Mouse (Mus musculus) adrenal gland, postnatal 36 days (tissue): ENCODE data around the gene Gid8. TPM values are rescaled to one million over a fixed set of nuclear protein-coding genes. Genes with fewer than 3 reads are reported as not detected.
"Not testable (repeated sequence)": the region's sequence is repeated elsewhere in the genome, so short reads cannot be mapped to it uniquely, and the experiment has no call there.

ENCODE experiments used
- DNase-seq, 2 experiments: peaks; one replicate each; pipeline ENCODE4 v3.0.0; 2021; ENCODE audit warnings: mixed read lengths in 1 of 2
- total RNA-seq, 2 experiments: library from RNA; stranded (reverse); gene quantifications; 2 replicates each; pipeline ENCODE4 v1.2.3; 2021

The Gid8 gene
- total RNA-seq, 2 experiments from 2014 or later, result 58.9 to 63.1 TPM

DNA sequence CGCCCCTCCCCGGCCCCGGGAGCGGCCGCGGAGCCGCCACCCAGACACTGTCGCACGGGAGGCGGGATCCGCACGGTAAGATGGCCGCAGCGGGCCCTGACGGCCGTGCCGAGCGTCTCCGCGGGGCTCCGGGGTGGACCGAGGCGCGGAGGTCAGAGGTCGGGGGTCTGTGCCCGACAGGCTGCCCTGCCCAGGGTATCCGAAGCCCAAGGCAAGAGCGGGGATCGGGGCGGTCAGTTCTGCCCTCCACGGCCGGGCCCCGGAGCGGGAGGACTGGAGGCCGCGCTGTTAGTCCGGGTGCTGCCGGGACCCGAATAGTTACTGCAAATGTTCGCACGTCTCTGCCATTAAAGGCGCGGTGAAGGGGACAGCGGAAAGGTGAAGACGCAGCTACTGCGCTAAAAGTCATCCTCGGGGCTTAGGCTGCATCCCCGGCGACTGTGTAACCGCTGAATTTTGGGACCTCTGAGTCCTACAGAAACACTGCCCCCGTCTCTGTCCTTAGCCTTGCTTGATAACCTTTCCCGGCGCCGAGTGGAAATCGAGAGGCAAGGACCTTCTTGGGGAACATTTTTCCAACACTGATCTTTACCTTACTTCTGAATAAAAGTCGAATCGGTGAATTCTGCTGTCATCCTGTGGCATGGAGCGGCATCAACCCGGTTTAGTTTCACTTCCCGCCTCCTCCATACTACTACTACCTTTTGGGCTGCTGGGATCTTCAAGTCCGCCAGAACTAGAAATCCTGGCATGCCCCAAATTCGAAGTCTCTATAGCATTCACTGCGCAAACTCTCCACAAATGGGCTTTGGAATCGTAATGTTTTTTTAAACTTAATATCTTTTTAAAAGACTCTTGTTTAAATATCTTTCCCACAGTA, 599 bp downstream of the Gid8 start:
- no peak for DNase-seq

DNA sequence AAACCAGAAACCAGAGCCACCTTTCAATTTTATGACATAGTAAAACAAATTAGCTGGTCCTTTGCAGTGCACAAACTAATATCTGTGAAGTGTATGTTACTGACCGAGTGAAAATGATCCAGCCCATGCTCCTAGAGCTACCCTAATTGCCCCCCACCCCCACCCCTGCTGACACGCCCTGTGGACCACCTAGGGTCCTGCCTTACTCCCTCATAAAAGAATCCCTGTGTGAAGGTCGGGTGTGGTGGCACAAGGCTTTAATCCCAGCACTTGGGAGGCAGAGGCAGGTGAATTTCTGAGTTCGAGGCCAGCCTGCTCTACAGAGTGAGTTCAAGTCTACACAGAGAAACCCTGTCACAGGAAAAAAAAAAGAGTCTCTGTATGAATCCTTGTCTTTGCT, 1.6 kb downstream of the Gid8 start:
- no peak for DNase-seq

DNA sequence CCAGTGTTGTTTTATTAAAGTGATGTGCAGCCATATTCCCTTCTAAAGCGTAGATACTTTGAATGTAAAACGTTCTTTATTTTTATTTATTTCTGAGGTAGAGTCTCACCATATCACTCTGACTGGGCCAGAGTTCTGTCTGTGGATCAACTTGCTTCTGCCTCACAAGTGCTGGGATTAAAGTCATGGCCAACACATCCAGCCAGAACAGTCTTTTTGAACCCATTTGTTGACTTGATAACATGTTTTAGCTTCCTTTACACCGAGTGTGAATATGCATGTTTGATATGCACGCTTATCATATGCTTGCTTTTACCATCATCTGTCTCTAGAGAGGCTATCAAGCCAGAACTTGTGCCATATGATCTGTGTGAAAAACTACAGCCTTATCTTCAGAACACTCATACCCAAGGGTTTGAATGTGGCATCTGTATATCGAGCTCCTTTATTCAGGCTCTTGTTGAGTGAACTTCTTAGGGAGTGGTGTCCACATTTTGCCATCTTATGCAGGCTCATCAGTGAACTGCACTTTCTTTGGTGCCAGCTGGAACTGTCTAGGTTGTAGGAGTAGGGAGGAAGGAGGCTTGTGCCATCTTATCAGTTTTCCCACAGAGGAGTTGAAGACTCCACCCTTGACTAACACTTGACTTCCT, 2.2 kb downstream of the Gid8 start:
- DNase-seq, result no peak

DNA sequence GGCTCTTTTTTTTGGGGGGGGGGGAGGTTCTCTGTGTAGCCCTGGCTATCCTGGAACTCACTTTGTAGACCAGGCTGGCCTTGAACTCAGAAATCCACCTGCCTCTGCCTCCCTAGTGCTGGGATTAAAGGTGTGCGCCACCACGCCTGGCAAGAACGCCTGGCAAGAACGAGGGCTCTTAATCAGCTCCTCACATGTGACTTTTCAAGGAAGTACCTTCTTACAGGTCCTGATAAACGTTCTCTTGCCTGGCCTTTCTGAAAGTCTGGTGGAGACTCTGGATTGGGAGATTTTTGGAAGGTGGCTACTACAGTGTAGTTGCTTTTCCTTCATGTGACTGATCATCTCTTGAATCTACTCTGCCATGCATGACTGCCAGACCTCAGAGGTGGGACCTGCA, 12.8 kb downstream of the Gid8 start:
- not testable (repeated sequence) for DNase-seq

DNA sequence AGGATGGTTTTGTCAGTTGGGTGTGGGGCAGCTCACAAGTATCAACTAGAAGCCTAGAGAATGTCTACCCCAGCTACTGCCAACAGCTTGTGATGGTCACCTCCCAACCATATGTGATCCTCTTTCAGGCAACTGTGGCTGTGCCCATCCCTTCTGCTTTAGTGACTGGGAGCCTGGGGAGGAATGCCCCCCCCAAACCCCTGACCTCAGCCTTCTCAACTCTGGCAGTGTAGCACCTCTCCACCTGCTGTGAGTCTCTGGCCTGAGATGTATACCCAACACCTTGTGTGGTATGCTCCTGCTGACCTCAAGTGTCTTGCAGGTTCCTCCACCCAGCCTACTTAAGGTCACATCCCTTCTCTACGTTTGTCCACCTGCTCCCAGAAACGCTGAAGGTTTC, 13.9 kb downstream of the Gid8 start:
- DNase-seq, result no peak

DNA sequence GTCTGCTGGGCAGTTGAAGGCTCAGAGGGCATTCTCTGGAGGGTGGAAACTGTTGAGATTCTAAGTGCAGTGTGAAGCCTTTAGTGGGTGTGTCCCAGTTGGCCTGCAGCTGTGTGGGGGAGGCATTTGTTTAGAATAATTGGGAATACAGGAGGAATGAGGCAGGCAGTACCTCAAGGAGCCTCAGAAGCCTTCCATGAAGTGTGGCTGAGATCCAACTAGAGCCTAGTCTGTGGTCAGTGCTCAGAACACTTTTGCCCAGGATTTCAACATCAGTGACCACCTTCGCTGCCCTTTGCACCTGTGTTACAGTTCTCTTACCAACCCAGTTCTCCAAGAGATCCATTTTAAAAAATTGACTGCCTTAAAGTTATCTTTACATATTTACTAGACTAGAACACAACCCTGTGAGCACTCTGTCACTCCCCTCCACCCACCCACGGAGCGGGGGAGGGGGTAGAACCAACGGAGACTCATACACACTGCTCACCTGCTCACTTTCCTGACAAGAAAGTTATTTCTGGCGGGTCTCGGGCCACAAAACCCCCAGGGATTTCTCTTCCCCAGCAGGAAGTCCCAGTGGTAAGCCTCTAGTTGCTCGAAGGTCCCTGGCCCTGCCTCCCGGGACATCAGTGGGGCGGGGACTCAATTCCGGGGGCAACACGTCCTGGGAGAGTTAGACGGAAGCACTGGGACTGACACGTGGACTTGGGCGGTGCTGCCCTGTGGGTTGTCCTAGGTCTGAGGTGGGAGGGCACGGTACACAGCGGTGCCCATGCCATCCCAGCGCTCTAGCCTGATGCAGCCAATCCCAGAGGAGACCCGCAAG, 14.9 kb downstream of the Gid8 start, which contains the start of gene Slc17a9:
Slc17a9 (plus strand) TSS at position 679 of the 829 bp plus-strand sequence.
- DNase-seq, result peak; percentile 76 to 82

DNA sequence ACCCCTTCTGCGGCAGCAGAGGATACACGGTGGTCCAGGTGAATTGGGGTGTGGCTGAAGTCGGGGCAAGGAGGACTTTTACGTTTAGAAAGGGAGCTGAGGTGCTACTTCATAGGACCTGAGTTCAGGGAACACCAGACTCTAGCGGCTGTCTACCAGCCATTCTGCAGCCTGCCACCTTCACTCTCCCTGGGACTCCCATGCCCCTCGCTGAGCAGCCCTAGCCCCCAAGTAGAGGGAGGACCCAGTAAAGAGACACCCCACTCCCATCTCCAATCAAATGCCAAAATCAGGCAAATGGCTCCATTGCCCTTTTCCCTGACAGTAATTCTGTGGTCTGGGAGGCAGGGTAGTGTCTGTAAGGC, 15.5 kb downstream of the Gid8 start:
- DNase-seq, result no peak

DNA sequence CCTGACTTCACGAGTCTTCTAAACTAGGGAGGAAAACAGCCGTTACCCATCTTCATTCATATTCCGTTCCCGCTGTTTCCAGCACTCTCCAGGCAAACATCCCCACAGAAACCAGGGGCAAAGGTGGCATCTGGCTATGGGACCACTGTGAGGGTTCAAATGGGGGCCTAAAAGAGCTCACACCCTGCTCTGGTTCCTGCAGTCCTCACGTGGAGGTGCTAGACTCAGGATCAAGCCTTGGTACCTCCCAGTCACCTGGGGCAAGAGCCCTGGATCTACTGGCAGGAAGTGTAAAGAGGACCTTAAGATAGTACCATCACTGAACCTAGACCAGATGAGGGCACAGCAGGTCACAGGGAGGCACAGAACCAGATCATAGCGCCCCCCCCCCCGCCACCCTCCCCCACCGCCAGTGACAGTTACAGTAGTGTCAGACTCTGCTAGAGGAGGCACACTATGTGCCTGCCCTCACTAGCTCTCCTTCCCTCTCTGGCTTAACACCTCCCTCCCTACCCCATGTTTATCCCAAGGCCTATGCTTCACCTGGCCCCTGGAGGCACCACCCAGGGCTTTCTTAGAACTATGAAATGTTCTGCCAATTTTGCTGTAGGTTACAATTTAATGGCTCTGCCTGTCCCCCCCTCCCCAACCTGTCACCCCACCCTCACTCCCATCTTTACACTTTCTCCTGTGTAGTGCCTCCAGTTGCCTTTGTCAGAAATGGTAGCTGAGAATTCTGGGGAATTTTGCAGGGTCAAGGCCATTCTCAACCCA, 16.1 kb downstream of the Gid8 start:
- no peak for DNase-seq

DNA sequence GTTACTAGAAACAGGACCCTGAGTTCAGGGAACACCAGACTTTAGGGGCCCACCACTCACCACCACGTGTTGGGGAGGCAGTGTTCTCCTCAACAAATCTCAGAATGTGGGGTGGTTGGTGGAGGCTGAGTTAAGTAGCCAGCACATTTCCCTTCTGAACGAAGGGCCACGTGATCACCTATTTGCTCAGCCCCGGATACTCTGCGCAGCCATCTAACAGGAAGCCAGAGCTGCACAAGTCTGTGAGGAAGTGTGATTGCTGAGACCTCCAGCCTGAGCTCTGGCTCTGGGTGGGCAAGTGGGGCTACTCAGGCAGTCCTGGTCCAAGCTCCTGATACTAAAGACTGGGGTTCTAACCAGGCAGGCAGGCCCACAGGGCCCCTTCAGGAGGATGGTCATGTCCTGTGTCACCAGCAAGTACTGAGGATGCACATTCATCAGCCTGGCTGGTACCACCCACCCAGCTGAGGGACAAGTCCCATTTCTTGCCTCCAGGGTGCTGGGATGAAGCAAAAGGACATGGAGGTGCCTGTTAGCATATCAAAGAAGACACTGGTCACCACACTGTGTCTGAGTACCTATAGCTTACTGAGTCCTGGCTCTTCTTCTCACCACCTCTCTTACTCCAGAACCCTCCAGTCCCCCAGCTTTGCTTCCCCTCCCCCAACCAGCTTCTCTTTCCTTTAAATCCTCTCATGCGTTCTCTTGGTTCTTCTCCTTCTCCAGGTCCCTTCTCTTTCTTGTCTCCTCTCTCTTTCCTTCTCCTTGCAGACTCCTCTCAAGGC, 16.9 kb downstream of the Gid8 start:
- no peak for DNase-seq

DNA sequence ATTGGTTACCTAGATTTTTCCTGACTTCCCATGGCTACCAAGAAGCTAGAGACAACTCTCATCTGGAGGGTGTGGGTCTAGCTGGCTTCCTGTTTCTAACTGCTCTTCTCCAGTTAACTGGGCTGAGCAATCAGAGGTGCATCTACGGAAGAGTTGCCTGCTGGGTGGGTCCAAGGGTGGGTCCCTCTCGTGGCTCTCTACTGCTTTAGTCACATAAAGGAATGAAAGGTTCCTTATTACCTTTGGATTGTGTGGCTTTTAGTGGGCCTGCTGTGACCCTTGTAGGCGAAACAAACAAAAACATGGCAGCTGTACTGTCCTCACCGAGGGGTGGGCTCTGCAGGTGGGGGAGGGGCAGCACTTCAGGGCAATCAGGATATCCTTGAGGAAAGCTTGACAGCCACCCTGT, 17.7 kb downstream of the Gid8 start:
- DNase-seq, result no peak

DNA sequence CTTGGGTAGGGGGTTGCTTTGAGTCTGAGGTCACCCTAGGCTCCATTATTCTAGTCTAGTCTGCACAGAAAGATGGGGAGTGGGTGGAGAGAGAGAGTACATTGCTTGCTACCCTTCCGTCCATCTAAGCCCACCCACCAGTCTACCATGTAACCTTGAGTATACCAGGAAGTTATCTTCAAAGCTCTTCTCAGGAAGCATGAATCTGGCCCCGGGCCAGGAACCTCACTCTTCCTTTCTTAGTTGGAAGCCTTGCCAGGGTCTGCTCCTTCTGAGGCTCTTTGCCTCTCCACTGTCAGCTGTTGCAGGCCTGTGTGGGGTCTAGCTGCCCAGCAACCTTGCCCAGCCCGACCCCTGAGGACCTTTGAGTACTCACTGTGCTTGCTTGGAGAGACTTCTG, 21.1 kb downstream of the Gid8 start:
- peak; percentile 39 to 66 for DNase-seq

DNA sequence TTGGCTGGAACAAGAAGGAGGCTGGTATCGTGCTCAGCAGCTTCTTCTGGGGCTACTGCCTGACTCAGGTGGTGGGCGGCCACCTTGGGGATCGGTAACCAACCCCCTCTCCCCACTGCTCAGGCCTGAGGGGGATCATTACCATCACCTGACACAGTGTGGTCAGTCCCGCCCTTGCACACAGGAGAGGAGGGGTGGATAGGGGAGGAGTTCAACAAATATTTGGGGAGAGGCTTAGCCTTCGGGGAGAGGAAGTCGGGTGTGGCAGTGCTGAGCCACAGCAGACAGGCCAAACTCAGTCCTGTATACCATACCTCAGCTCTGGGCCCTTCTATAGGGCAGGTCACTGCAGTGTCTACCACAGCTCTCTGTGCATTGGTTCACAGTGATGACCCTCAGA, 22.1 kb downstream of the Gid8 start:
- DNase-seq, result no peak

DNA sequence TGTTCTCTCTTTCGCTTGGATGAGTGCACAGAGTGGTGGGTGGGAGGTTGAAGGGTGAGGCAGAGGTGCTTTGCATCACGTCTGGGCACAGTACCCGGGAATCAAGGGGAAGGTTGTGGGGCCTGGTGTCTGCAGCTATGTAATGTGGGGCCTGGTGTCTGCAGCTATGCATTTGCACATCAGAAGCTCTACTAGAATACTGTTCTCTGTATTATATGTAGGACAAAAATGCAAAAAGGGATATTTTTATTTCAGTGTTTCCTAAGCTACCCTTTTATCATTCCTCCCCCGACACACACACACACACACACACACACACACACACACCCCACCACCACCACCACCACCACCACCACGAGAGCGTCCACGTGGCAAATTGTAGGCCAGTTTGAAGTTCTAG, 25.3 kb downstream of the Gid8 start:
- no peak for DNase-seq

DNA sequence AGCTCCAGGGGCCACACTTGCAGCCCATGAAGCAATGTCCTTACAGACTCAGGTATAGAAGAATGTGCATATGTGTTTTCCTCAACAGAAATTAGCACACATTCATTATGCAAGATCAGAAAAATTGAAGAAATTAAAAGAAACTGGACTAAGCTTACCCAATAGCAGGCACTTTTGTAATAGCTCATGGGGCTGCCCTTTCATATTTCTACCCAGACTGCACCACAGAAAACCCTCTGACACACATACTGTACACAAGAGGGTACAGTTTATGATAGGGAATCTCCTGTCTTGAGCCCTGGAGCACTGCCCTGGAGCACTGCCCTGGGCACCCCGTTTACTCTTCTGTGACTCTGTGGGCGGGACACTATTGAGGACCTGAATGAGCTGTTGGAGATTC, 28.1 kb downstream of the Gid8 start:
- DNase-seq, result no peak

DNA sequence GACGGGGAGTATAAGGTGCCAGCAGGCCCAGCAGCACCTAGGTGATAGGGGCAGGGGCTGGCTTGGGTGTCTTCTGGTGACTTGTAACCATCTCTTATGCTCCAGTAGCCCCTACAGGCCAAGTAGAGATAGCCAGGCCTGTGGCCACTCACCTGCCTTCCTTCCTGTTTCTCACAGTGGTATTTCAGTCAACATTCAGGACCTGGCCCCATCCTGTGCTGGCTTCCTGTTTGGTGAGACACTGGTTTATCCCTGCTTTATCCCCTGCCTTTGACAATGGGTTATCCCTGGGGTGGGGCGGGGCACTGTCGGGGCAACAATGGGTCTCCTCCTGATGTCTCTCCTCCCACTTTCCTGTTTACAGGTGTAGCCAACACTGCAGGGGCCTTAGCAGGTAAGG, 30.4 kb downstream of the Gid8 start:
- no peak for DNase-seq

DNA sequence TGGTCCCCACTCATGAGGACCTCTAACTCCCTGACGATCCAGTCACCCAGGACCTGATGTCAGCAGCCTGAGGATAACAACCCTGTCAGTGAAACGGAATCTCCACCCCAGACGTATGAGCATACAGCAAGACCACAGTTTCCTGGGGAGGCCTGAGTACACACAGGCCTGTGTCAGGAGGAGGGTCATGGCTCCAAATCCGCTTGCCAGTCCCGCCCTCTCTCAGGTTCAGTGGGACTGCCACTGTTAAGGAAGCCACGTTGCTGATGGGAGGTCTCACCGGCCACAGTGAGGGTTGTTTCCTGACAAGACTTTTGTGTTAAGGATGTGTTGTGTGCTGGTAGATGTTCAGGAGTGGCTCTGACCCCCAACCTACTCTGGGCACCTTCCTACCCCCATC, 31.5 kb downstream of the Gid8 start:
- no peak for DNase-seq

DNA sequence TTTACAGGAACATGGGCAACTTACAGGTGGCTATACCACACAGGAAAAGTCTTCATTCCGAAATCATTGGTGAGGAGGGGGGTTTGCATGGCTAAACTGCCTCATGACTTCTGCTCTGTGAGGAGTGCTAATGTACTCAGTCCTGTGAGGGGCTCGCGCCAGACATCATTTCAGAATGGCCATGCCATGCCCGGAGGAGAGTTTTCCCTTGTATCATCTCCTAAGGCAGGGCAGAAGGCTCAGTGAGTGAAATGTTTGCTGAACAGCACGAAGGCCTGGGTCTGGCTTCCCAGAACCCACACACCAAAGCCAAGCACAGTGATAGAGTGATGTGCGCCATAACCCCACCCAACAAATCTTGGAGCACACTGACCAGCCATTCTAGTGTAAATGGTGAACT, 32.9 kb downstream of the Gid8 start:
- DNase-seq, result no peak

DNA sequence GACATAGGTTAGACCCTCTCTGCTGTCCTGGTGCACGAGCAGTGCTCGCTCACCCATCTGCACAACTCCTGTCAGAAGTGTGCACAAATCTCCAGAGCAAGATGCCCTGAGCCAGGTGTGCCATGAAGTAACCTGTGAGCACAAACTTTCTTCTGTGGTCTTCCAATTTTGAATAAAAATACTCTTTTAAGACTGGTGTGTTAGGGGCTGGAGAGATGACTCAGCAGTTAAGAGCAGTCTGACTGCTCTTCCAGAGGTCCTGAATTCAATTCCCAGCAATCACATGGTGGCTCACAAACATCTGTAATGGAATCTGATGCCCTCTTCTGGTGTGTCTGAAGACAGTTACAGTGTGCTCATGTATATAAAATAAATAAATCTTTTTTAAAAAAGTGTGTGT, 33.4 kb downstream of the Gid8 start:
- no peak for DNase-seq

DNA sequence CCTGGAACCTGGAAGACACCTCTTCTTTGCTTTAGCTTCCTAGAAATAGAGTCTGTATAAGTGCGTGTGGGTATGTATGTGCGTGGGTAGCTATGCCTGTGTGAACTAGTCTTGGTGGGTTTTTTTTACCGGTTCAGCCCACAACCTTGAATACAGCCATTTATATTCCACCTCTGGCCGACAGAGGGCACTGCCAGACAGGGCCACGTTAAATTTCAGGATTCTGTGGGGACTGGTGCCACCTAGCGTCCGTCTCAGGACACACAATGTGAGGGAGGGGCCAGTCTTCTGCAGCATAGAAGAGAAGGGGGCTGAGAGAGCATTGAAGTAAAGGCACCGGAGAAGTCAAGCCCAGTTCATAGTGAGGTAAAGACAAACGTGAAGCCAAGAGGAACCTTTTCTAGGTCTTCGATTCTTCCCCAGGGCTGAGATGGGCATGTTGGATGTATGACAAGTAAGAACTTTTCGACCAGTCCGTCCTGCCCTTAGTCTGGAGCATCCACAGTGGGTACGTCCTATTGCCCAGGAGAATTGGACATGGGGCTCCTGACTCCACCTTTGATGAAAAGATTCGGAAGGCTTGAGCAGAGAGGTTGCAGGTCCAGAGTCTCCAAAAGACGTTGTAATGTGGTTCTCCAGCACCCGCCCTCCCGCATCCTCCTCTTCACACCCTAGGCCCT, 35.5 kb downstream of the Gid8 start:
- DNase-seq, result peak; percentile 88 to 89

DNA sequence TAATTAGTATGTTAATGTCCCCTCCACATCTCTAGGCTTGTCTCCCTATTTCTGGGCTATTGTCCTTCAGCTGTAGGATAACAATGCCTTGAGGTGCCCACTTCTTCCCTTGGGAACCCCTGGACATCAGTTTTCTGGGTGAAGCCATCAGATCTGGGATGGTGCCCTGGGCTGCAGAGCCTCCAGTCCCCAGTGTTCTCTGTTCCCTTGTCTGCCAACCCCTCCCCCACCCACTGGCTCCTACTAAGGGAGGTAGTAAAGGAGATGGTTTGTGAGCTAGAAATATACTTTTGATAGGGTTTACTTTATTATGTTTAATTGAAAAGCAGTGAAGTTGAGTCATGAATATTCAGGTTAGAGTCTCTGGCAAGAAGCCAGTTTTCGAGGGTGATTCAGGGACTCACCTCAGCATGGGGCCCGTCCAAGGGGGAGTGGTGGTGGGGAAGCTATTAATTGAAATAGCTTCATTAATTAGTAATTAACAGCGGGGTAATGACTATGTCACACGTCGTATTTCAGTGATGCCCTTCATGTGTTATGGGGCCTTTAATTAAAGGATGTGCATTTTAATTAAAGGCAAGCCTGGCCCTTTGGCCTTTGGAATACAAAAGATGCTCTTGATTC, 36.8 kb downstream of the Gid8 start:
- no peak for DNase-seq
